Mouse (Mus musculus) liver, adult (tissue): Measurements from ENCODE around the gene Gm49337.

Source experiments
- GATA4 ChIP-seq: IDR thresholded peaks from 2 replicates; pipeline ENCODE4 v1.6.1; 2014; ENCODE audit warnings: mild to moderate bottlenecking, low read length; ENCODE audit not compliant: insufficient replicate concordance

The Gm49337 gene

DNA sequence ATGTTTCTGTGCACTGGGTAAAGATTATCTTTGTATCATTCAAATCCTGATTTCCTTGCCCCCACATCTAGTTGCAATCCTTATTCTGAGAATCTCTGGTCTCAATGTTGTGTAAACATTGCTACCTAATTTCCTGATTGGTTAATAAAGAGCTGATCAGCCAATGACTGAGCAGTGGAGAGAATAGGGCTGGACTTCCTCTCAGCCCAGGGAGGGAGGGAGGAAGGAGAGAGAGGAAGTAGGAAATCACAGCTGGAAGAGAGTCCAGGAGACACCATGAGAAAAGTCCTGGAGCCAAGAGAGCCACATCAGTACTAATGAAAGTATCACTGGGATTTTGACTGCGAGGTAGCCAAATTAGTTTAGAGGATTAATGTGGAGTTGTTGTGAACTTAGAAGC is 163.1 kb downstream of the Gm49337 start:
- TF ChIP-seq GATA4 = no peak

DNA sequence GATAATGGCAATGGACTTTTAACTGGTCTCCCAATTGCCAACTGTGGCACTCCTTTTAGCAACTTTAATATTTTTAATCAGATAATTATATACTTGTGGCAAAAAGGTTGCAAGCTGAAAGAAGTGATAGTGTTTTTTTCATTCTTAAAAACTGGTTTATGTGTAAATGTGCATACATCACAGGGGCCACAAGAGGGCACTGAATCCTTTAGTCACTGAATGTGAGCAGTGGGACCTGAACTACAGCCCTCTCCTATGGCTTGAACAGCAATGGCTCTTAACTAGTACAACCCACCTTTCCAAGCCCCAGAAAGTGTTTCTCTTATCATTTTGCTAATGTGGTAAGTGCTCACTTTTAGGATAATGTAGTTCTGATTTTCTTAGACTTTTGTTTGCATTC is 168.9 kb downstream of the Gm49337 start:
- no peak for TF ChIP-seq GATA4
